Mouse (Mus musculus) heart, embryonic 16.5 days (tissue): ENCODE measurements at regions not wholly inside any gene's neighbourhood (a gene's known extent, or its start where the extent isn't known, plus 50 kb on each side); places are given as distances from the start of the nearest gene placed in this dataset.

ENCODE experiments used
- ATAC-seq: fragments of 200-750 bp; cut with Nextera tagmentation; replicated peaks from 2 replicates; pipeline ENCODE4 v1.8.0; 2017; ENCODE audit warnings: moderate number of reproducible peaks; ENCODE audit not compliant: insufficient read depth, low FRiP score; ENCODE audit errors: extremely low read depth
- H3K27ac ChIP-seq: fragments of 300-500 bp; sonication (generic); 2 replicates; pipeline ENCODE4 v1.5.1; 2014; ENCODE audit warnings: mild to moderate bottlenecking, low read length, control low read depth, moderate library complexity
- H3K27me3 ChIP-seq: fragments of 300-500 bp; sonication (generic); 2 replicates; pipeline ENCODE4 v1.6.1; 2014; ENCODE audit warnings: low read length, mixed read lengths; ENCODE audit not compliant: control insufficient read depth, insufficient read depth
- H3K36me3 ChIP-seq: fragments of 300-500 bp; sonication (generic); 2 replicates; pipeline ENCODE4 v1.6.1; 2014; ENCODE audit not compliant: control insufficient read depth, insufficient read depth
- H3K4me1 ChIP-seq: fragments of 300-500 bp; sonication (generic); 2 replicates; pipeline ENCODE4 v1.6.1; 2014; ENCODE audit warnings: low read length, mixed read lengths; ENCODE audit not compliant: control insufficient read depth, insufficient read depth
- H3K4me2 ChIP-seq: fragments of 300-500 bp; sonication (generic); 2 replicates; pipeline ENCODE4 v1.6.1; 2014; ENCODE audit warnings: low read depth, mild to moderate bottlenecking, control low read depth, low read length
- H3K4me3 ChIP-seq: fragments of 300-500 bp; sonication (generic); 2 replicates; pipeline ENCODE4 v1.5.1; 2014; ENCODE audit warnings: mild to moderate bottlenecking, control low read depth, low read length
- H3K9ac ChIP-seq: fragments of 300-500 bp; sonication (generic); 2 replicates; pipeline ENCODE4 v1.6.1; 2014; ENCODE audit warnings: low read length, control low read depth
- H3K9me3 ChIP-seq: fragments of 300-500 bp; sonication (generic); replicated peaks from 2 replicates; pipeline ENCODE4 v1.6.1; 2016; ENCODE audit warnings: low read length; ENCODE audit not compliant: control insufficient read depth
- WGBS: fragments of 180-500 bp; shearing (Covaris S2); extraction: QIAGEN DNeasy Blood & Tissue Kit; methylation state at CpG from one replicate; pipeline ENCODE4 v1.1.7; 2014; 5-methylcytosine and 5-hydroxymethylcytosine counted together

DNA sequence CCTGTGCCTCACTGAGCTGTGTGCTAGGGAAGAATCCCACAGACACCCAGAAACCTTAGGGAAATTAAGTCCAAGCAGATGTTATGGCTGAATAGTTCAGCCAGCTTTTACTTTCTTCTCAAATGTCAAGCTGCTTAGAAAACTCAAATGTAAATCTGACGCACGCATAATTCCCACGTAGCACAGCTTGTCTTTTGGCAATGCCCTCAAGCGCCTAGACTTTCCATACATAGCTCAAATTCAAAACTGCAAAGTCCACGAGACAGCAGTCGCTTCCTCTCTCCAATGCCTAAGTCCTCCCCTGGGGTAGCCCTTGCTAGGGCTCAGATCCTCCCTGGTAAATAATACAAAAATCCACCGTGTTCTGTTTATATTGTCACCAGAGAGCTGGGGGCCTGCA lies 115.8 kb upstream of the Dhrs4 start:
- H3K4me1 ChIP-seq, result no peaks in the 10 kb centered on the region
- ATAC-seq, result no peak
- 73% methylated on average over 7 of the region's 7 CpGs for WGBS
- H3K27ac ChIP-seq, result no peak overlapping the region
- no peaks in the 10 kb centered on the region for H3K27me3 ChIP-seq
- H3K4me2 ChIP-seq, result no peak overlapping the region
- H3K4me3 ChIP-seq, result no peak overlapping the region
- H3K9ac ChIP-seq, result no peak overlapping the region
- no peaks in the 10 kb centered on the region for H3K36me3 ChIP-seq
- H3K9me3 ChIP-seq, result no peaks in the 10 kb centered on the region

DNA sequence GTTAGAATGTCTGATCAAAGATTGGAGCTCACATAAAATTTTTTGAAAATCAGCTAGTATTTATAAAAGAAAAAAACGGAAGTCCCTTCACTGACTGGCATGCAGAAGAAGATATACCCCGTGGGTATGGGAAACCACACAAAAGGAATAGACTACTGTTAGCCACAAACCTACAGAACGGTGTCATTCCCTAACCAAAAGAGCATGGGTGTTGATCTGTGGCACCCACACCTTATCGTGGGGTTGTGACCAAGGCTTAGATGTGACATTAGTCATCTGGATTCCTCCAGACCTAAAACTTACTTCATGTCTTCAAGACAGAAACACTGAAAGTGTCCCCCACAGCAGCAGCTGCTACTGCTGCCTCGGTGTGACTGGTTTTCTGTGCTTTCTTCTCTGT lies 108.2 kb upstream of the Dhrs4 start:
- no peak overlapping the region for H3K27ac ChIP-seq
- no peak overlapping the region for H3K9ac ChIP-seq
- H3K4me2 ChIP-seq, result no peak overlapping the region
- H3K4me3 ChIP-seq, result no peak overlapping the region
- WGBS, result 80% methylated on average over 5 of the region's 5 CpGs
- H3K9me3 ChIP-seq, result no peaks in the 10 kb centered on the region
- peaks cover 3% of the 10 kb centered on the region; the same call in 1 of the 2 replicates for H3K4me1 ChIP-seq
- H3K27me3 ChIP-seq, result no peaks in the 10 kb centered on the region
- ATAC-seq, result no peak
- H3K36me3 ChIP-seq, result no peaks in the 10 kb centered on the region

DNA sequence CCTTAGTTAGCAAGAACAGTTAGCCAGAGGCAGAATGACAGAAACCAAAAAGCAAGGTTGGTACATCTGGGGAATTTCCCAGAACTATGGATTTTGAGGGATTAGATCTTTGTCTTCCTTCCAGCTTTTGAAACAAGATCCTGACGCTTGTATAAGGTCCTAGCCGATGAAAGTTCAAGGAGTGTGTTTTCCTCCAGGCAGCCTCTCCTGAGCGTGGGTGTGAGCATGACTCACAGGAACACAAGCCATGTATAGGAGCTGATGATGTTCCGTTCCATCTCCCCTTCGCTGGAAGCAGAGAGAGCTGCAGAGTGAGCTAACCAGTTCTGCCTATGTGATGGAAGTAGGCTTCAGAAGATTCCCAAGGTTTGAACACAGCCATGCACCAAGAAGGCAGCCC lies 105.6 kb upstream of the Dhrs4 start:
- 56% methylated on average over 5 of the region's 5 CpGs for WGBS

DNA sequence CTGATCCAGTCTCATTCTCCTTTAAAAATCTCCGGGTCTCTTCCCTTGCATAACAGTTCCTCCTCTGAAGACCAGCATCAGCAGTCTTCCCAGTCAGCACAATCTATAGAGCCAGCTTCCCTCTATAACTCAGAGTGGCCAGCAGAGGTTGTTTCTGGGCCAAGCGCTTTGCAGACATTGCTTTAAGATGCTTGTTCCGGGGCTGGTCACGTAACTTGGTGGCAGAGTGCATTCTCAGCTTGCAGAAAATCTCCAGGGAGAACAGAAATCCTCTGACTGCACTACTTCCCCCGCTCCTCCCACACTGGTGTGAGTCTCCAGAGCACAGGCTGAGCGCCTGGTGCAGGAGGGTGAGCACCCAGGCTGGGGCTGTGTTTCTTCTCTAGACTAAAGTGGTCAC lies 91.8 kb upstream of the Dhrs4 start:
- Histone ChIP-seq H3K27ac (peak overlapping the region; percentile 88), H3K9me3 (no peaks in the 10 kb centered on the region), H3K9ac (peak overlapping the region; percentile 54), H3K4me1 (peaks cover 14% of the 10 kb centered on the region), H3K4me2 (peak overlapping the region; percentile 10), H3K27me3 (no peaks in the 10 kb centered on the region), H3K4me3 (peak overlapping the region; percentile 3; the same call in 1 of the 2 replicates), H3K36me3 (no peaks in the 10 kb centered on the region)
- ATAC-seq, result peak; percentile 71
- WGBS, result 19% methylated on average over 6 of the region's 6 CpGs

More for the DNA sequence above, 105.6 kb upstream of the Dhrs4 start:
- H3K36me3 ChIP-seq, result no peaks in the 10 kb centered on the region
- peaks cover 3% of the 10 kb centered on the region; the same call in 1 of the 2 replicates for H3K4me1 ChIP-seq
- ATAC-seq, result no peak
- H3K9me3 ChIP-seq, result no peaks in the 10 kb centered on the region
- H3K4me3 ChIP-seq, result no peak overlapping the region
- H3K4me2 ChIP-seq, result no peak overlapping the region
- H3K27ac ChIP-seq, result no peak overlapping the region
- no peak overlapping the region for H3K9ac ChIP-seq
- H3K27me3 ChIP-seq, result no peaks in the 10 kb centered on the region

DNA sequence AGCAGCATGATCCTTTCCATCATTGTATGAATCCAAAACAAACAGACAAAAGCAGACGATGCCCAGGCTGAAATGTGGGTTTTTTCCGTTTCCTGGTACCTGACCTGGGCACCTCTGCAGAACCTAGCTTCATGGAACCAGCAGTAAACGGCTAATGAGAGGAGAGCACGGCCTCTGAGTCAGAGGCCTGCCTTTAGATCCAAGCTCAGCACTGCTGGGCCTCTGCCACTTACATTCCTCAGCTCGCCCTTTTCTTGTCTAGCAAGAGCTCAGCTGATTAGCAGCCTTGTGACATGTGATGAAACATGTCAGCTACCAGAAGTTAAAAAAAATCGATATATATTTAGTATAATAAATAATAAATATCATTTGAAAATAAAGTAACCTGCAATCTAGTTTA lies 91.2 kb upstream of the Dhrs4 start:
- WGBS, result 20% methylated on average over 6 of the region's 6 CpGs
- Histone ChIP-seq H3K36me3 (no peaks in the 10 kb centered on the region), H3K4me2 (peak overlapping the region; percentile 10; the same call in 1 of the 2 replicates), H3K4me3 (no peak overlapping the region), H3K9me3 (no peaks in the 10 kb centered on the region), H3K4me1 (peaks cover 14% of the 10 kb centered on the region), H3K9ac (no peak overlapping the region; the same call in 1 of the 2 replicates), H3K27ac (peak overlapping the region; percentile 88), H3K27me3 (no peaks in the 10 kb centered on the region)
- ATAC-seq, result peak; percentile 80

DNA sequence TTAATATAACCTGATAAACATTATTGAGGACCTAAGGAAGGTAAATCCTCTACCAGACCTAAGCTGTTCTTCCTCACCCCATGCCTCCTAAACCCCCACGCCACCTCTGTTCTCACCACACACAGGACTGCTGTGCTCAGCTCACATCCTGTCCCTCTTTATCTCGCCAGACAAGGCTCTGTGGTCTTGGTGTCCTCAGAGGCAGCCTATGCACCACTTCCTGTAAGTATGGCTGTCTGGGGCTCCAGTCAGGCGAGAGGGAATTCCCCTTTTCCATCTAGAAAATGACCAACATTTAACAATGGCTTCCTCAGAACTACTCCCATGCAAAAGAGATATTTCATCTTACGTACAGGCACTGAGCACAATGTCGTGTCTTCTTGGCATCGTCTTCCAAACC lies 86.2 kb upstream of the Dhrs4 start:
- Histone ChIP-seq H3K27ac (no peak overlapping the region), H3K4me3 (no peak overlapping the region), H3K9ac (no peak overlapping the region), H3K27me3 (no peaks in the 10 kb centered on the region), H3K4me2 (no peak overlapping the region), H3K9me3 (no peaks in the 10 kb centered on the region), H3K4me1 (peaks cover 2% of the 10 kb centered on the region; the same call in 1 of the 2 replicates), H3K36me3 (no peaks in the 10 kb centered on the region)
- 58% methylated on average over 6 of the region's 6 CpGs for WGBS
- 0 out of 2 replicates have a peak, but pooled peaks have one; percentile 52 for ATAC-seq

DNA sequence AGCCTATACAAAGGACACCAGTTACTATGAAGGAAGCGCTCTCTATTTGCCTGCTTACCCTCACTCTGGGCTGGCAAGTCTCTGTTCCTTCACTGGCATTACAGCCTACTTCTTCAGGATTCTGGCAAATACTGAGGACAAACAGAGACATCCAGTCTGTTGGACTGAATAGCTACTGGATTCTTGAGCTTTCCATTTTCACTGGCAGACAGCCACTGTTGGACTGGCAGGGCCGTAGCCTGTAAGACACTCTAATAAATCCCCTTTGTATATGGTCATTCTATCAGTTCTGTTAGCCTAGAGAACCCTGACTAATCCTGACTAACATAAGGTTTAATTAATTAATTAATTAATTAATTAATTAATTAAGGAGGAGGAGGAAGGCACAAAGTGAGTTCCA lies 72.4 kb upstream of the Dhrs4 start:
- Histone ChIP-seq H3K9me3 (no peaks in the 10 kb centered on the region), H3K27ac (no peak overlapping the region), H3K4me3 (no peak overlapping the region), H3K4me2 (no peak overlapping the region), H3K9ac (no peak overlapping the region), H3K36me3 (no peaks in the 10 kb centered on the region), H3K27me3 (no peaks in the 10 kb centered on the region), H3K4me1 (no peaks in the 10 kb centered on the region)
- 84% methylated on average over 2 of the region's 2 CpGs for WGBS
- no peak for ATAC-seq
